Mouse (Mus musculus) mammary gland, adult 2 months (tissue): ENCODE measurements around the gene Spata21. TPM values are rescaled to one million over a fixed set of nuclear protein-coding genes. Genes with fewer than 3 reads are reported as not detected.

Experiments used
- polyA plus RNA-seq: library from polyadenylated mRNA; depleted of rRNA; stranded (reverse); fragments of >200 nt; gene quantifications from 2 replicates; pipeline ENCODE4 v1.2.3, GENCODE M21; 2012; ENCODE audit warnings: low replicate concordance; rRNA removed

Spata21 gene
- not detected in 2 replicates for polyA plus RNA-seq

DNA sequence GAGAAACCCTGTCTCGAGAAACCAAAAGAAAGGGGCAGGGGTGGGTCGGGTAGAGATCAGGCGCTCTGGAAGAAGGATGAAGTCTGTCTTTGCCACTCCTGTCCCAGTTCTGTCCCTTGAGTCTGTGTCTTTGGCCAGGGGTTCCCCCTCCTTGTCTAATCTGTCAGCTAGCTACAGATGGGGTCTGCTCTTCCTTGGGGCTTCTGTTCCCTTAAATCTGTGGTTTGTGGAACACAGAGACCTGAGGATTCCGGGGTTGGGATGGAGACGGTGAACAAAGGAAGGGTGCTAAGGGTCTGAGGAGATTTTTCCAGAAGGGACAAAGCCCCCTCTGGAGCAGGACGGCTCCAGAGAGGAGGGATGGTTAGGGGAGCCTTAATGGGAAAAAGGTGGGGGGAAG, at the start of gene Spata21:
Gene Spata21 (plus strand): TSS at position 301 of the 400 bp plus-strand sequence.

DNA sequence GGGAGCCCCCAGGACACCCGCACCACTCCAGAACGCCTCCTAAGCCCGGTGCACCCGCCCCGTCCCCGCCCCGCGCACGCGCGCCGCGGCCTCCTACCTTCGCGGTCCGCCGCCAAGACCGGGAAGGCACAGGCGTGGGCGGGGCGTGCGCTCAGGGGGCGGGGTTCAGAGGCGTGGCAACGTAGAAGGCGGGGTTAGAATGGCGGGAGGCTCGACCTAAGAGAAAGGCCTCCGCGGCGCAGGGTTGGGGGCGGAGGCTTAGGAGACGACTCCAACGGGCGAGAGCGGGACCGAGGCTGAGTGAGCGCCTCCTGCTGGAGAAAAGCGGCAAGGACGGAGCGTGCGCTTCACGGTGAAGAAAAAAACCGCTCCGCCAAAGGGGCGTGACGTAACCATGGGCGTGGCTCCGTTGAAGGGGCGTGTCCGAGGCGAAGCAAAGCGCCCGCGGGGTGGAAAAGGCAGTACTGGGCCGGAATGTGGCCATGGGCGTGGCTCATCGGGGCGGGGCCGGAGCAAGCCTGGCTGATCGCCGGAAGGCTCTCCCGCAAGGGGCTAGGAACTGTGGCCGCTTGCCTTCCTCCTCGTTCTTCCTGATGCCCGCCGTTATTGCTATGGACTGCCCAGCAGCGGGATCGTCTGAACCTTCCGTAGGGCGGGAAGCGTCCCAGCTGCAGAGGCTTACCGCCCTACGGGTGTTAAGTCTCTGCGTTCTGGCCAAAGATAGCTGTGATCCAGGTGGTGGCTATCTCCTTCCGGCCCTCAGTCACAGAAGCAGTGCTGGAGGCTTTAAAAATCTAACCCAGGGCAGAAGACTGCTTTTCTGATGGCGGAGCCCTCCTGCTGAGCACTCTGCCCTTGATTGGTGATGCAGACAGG, 27.5 kb upstream of the Spata21 start, which contains the start of gene Crocc:
Gene Crocc (minus strand): TSS at position 125 of the 876 bp plus-strand sequence.

DNA sequence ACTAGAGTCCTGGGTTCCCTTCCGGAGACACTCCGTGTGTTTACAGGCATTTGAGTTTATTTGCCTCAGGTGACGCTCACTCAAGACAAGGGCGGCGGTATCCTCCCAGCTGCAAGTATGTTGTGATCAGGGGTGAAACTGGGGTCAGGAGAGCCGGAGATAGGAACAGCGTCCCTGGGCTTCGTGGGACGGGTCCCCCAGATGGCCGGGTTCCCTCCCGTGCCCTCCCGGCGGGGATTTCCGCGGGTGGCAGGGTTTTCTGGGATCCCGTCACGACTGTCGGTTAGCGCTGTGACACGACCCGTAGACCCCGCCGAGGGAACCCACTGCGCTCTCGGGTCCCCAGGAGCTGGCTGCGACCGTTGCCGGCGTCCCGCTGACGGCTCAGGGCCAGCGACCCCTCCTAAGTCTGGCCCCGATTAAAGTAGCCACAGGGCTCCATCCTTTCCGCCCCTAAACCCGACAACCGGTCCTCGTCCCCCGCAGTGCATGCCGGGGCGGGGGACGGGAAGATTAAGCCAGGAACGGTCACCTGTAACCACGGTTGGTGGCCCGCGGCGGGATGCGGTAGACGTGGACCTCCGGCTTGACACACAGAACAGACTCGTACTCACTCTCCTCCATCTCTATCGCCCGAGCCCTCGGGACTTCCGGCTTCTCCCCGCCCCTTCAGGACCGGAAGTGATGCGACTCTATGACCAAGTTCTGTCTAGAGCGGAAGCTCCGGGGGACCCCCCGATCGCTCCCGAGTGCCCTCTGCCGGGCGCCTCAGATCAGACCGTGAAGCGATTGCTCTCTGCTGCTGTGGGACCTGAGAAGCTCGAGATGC, 10.2 kb upstream of the Spata21 start, which contains the start of gene Necap2:
Gene Necap2 (minus strand): TSS at position 677 of the 829 bp plus-strand sequence.

DNA sequence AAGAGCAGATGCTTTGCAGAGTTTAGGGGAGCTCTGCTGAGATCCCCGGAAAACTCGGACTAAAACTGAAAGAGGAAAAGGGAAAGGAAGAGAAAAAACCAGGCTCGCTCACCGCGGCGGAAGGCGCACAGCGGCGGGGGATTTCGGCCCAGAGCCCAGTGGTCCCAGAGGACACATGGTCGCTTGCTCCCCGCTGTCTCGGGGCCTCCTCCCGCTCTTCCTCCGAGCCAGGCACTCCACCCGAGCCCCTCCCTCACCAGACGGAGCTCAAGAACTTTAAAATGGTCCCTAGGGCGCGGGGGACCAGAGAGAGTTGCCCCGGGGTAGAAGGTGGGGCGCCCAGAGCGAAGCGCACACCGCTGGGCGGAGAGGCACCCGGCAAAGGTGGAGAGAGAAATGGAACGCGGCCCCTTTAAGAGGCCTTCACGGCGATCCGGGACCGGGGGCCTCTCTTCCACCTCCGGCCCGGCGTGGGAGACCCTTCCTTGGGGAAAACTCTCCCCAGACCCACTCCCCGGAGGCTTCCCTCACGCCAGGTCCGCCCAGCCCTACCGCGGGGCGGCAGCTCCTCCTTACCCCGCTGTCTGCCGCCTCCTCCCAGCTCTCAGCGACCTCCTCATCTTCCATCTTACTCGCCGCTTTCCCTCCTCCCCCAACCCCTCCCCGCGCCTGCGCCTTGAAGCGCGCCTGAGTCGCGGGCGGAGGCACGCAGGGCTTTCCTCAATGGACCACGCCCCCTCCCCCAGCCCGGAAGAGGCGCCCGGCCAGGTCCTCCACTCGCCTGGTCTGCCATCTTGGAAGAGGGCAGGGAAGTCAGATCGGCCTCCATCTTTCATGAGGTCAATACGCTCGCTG, 51.2 kb downstream of the Spata21 start, which contains the start of gene Szrd1:
Gene Szrd1 (minus strand): TSS at position 660 of the 855 bp plus-strand sequence.

DNA sequence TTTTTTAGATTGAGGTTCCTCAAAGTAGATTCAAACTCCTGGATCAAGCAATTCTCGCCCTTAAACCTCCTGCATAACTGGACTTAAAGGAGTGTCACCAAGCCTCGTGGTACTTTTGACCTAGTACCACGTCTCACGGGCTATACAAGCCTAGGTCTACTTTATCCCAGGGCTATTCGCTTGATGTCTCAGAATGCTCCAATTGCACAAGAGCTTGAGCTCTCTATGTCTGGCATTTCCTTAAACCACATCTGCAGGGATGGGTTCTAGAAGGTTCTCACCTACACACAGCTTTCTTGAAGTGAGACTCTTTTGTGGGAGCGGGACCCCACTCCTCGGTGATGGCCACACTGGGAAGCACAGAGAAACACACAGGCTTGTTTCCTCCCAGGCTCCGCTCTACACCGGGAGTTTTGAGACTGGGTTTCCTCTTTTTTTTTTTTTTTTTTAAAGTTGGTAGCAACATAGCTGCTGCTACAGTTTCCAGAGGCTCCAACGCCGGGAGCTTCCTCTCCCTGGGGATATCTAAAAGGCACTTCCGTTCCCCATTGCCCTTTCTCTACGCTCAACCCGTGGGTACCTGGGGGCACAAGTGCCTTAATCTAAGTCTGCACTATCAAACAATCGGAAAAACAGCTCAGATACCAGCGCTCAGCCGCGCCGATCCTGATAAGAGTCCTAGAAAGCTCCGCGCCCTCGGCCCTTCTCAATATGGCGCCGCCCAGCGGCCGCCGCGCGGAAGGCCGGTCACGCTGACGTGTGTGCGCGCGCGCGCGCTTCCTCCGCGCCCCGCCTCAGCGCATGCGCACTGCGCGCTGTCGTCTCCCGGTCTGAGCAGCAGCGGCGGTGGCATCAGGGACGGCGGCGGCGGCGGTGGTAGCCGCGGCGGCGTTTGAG, 59.2 kb downstream of the Spata21 start, which contains the start of gene Fbxo42:
Gene Fbxo42 (plus strand): TSS at position 802 of the 897 bp plus-strand sequence.

Other genes starting within 250 kb of the Spata21 start
- 0.19 and 0.32 TPM in 2 replicates for gene Padi1, start 242.6 kb upstream of the Spata21 start, polyA plus RNA-seq
- gene Padi2, start 182.0 kb upstream of the Spata21 start, polyA plus RNA-seq, result 18.7 and 47.7 TPM in 2 replicates
- 271 and 433 TPM in 2 replicates for gene Sdhb, start 127.1 kb upstream of the Spata21 start, polyA plus RNA-seq
- 138 and 272 TPM in 2 replicates for gene Atp13a2, start 101.5 kb upstream of the Spata21 start, polyA plus RNA-seq
- 169 and 198 TPM in 2 replicates for gene Mfap2, start 77.9 kb upstream of the Spata21 start, polyA plus RNA-seq
- 6.2 and 11.2 TPM in 2 replicates for gene Crocc, start 27.8 kb upstream of the Spata21 start, polyA plus RNA-seq
- gene Necap2, start 10.0 kb upstream of the Spata21 start, polyA plus RNA-seq, result 69.7 and 101 TPM in 2 replicates
- gene Szrd1, start 51.4 kb downstream of the Spata21 start, polyA plus RNA-seq, result 34.3 and 57.3 TPM in 2 replicates
- 14.7 and 18.9 TPM in 2 replicates for gene Fbxo42, start 59.6 kb downstream of the Spata21 start, polyA plus RNA-seq
- gene Rsg1, start 125.6 kb downstream of the Spata21 start, polyA plus RNA-seq, result 0.85 and 0.94 TPM in 2 replicates
- gene Arhgef19, start 151.2 kb downstream of the Spata21 start, polyA plus RNA-seq, result 3.1 and 8.9 TPM in 2 replicates
- gene Epha2, start 212.9 kb downstream of the Spata21 start, polyA plus RNA-seq, result 9.6 and 9.7 TPM in 2 replicates